Mouse (Mus musculus): ENCODE measurements at regions not wholly inside any gene's neighbourhood (a gene's known extent, or its start where the extent isn't known, plus 50 kb on each side); places are given as distances from the start of the nearest gene placed in this dataset.
A peak's percentile ranks its signal among the peaks of the same experiment; 100 is the strongest.

GRCm38 (mm10) chr13:28575202-28575851 is 318.0 kb downstream of the Gm11361 start:
- no peak for DNase-seq (ENCODE audit: low read depth)

GRCm38 (mm10) chr13:28573364-28573763 is 316.0 kb downstream of the Gm11361 start:
- DNase-seq (ENCODE audit: low read depth): no peak

- no peak for DNase-seq (ENCODE audit: low read depth)
Observed at GRCm38 (mm10) chr13:28572448-28572847, 315.1 kb downstream of the Gm11361 start.

- no peak for DNase-seq (ENCODE audit: low read depth)
Observed at GRCm38 (mm10) chr13:28571716-28572115, 314.4 kb downstream of the Gm11361 start.

GRCm38 (mm10) chr13:28563585-28563984 is 306.3 kb downstream of the Gm11361 start:
- no peak for DNase-seq (ENCODE audit: low read depth)

GRCm38 (mm10) chr13:28560081-28560480 is 302.8 kb downstream of the Gm11361 start:
- no peak for DNase-seq (ENCODE audit: low read depth)

- DNase-seq (ENCODE audit: low read depth): no peak
Observed at GRCm38 (mm10) chr13:28557032-28557570, 299.8 kb downstream of the Gm11361 start.

- DNase-seq (ENCODE audit: low read depth): no peak
Observed at GRCm38 (mm10) chr13:28556385-28556938, 299.1 kb downstream of the Gm11361 start.

- DNase-seq (ENCODE audit: low read depth): no peak
Observed at GRCm38 (mm10) chr13:28554143-28554830, 297.0 kb downstream of the Gm11361 start.

- no peak for DNase-seq (ENCODE audit: low read depth)
Observed at GRCm38 (mm10) chr13:28552974-28553750, 295.8 kb downstream of the Gm11361 start.

- DNase-seq (ENCODE audit: low read depth): no peak
Observed at GRCm38 (mm10) chr13:28551555-28551954, 294.2 kb downstream of the Gm11361 start.

GRCm38 (mm10) chr13:28545797-28546196 is 288.5 kb downstream of the Gm11361 start:
- DNase-seq (ENCODE audit: low read depth): no peak

GRCm38 (mm10) chr13:28545337-28545736 is 288.0 kb downstream of the Gm11361 start:
- no peak for DNase-seq (ENCODE audit: low read depth)

- DNase-seq (ENCODE audit: low read depth): no peak
Observed at GRCm38 (mm10) chr13:28544819-28545180, 287.5 kb downstream of the Gm11361 start.

GRCm38 (mm10) chr13:28544003-28544818 is 286.9 kb downstream of the Gm11361 start:
- DNase-seq (ENCODE audit: low read depth): peak; percentile 59

GRCm38 (mm10) chr13:28541607-28542006 is 284.3 kb downstream of the Gm11361 start:
- no peak for DNase-seq (ENCODE audit: low read depth)

GRCm38 (mm10) chr13:28533080-28533479 is 275.8 kb downstream of the Gm11361 start:
- peak; percentile 67 for DNase-seq (ENCODE audit: low read depth)

- DNase-seq (ENCODE audit: low read depth): peak; percentile 85
Observed at GRCm38 (mm10) chr13:28532278-28532677, 274.9 kb downstream of the Gm11361 start.

- no peak for DNase-seq (ENCODE audit: low read depth)
Observed at GRCm38 (mm10) chr13:28531534-28531999, 274.2 kb downstream of the Gm11361 start.

- DNase-seq (ENCODE audit: low read depth): no peak
Observed at GRCm38 (mm10) chr13:28530947-28531346, 273.6 kb downstream of the Gm11361 start.

- peak; percentile 49 for DNase-seq (ENCODE audit: low read depth)
Observed at GRCm38 (mm10) chr13:28528898-28529511, 271.7 kb downstream of the Gm11361 start.
